Mouse (Mus musculus): ENCODE results near the gene Aqp1. TPM values are rescaled to one million over a fixed set of nuclear protein-coding genes. Genes with fewer than 3 reads are reported as not detected.

Aqp1 gene
- polyA plus RNA-seq, 1 experiment: 119 TPM

DNA sequence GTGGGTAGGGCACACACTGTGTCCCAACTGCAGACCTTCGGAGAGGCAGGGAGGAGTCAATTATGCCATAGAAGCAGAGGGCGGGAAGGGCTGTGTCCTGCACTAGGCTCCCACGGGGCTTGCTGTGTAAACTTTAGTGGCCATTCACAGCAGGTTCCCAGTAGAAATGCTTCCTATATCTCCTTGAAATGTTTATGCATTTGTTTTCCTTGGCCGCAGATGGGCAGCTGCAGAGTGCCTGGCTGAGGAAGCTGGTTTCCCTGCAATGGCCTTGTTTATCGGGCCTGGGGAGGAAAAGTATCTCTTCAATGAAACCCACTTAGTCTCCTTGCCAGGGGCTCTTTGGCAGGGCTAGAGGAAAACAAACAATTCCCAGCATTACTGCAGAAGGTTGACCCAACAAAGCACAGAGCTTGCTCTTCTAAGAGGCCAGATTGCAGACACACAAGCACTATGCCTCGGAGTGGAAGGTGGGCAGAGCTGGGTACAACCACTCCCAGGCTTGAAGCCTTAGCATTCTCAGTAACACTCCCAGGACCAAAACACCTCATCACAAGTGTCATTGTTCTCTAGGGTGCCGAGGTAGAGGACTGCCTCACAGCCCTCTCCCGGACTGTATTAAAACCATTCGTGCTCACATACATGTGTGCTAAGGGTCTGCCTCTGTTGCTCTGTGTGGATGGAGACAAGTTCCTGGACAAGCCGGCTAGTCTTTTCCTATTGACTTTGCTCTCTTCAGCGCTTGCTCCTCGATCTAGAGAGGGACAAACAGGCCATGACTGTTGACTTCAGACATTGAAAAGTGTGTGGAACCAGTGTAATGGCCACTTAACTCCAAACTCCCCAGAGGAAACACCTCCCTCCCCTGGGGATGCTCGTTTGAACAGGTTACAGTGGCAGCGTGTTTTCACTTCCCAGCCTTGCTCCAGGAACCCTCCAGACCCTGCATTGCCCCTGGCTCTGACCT, 16.4 kb upstream of the Aqp1 start:
- H3K4me3 ChIP-seq (ENCODE audit: control insufficient read depth, insufficient read depth, low read length): no peak overlapping the region
- no peaks in the 10 kb centered on the region for H3K4me1 ChIP-seq (replicated peaks; ENCODE audit: control insufficient read depth, insufficient read depth, low read length)
- H3K27ac ChIP-seq (ENCODE audit: control insufficient read depth, insufficient read depth, low read length): no peak overlapping the region
- TF ChIP-seq POLR2A (IDR thresholded peaks at IDR 0.05; ENCODE audit: control insufficient read depth, extremely low read depth, insufficient read depth, low read length, poor library complexity) (no peak), CTCF (IDR thresholded peaks at IDR 0.05; ENCODE audit: borderline replicate concordance, control insufficient read depth, extremely low read depth, insufficient read depth, low read length, poor library complexity) (no peak)
- 91% methylated on average over 14 of the region's 14 CpGs for WGBS
- no peaks in the 10 kb centered on the region for H3K27me3 ChIP-seq (ENCODE audit: control insufficient read depth, insufficient read depth, low read length)
- no peak for DNase-seq
- H3K36me3 ChIP-seq (ENCODE audit: control insufficient read depth, insufficient read depth, low read length): no peaks in the 10 kb centered on the region

DNA sequence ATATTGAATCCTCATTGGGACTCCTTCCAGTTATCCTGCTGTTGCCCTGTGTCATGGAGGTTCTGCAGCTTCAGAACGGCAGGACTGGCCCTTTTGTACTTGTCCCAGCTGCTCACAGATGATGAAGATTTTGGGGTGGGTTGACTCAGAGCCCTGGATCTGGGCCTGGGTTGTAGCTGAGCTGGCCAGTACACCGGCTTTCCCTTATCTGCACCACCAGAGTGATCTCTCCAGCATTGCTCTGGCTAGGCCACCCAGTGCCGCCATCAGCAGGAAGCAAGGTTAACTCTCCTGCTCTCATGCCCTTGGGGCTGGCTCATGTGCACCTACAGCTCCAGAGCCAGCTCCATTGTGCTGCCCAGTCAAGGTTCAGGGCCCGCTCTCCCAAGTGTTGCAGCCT, 15.3 kb upstream of the Aqp1 start:
- Histone ChIP-seq H3K4me3 (ENCODE audit: control insufficient read depth, insufficient read depth, low read length) (no peak overlapping the region), H3K4me1 (replicated peaks; ENCODE audit: control insufficient read depth, insufficient read depth, low read length) (no peaks in the 10 kb centered on the region), H3K36me3 (ENCODE audit: control insufficient read depth, insufficient read depth, low read length) (no peaks in the 10 kb centered on the region), H3K27ac (ENCODE audit: control insufficient read depth, insufficient read depth, low read length) (no peak overlapping the region), H3K27me3 (ENCODE audit: control insufficient read depth, insufficient read depth, low read length) (no peaks in the 10 kb centered on the region)
- TF ChIP-seq CTCF (IDR thresholded peaks at IDR 0.05; ENCODE audit: borderline replicate concordance, control insufficient read depth, extremely low read depth, insufficient read depth, low read length, poor library complexity) (no peak), POLR2A (IDR thresholded peaks at IDR 0.05; ENCODE audit: control insufficient read depth, extremely low read depth, insufficient read depth, low read length, poor library complexity) (no peak)
- DNase-seq: no peak
- WGBS: 91% methylated on average over 4 of the region's 4 CpGs

DNA sequence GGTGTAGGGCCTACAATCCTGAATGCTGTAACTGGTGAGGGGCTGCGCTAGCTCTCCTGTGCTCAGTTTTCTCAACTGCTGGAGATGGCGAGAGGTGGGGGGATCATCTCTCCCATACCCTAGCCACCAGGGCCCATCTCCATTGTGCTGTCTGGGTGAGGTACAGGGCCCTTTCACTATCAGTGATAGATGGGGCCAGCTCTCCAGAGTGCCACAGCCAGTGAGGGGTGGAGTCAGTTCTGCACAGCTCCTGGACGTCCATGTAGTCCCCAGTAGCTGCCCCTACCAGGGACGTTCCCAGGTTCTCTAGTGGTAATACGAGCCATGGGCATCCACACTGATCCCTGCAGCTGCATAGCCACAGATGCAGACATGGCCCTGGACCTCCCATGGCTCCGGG, 14.7 kb upstream of the Aqp1 start:
- Histone ChIP-seq H3K4me1 (replicated peaks; ENCODE audit: control insufficient read depth, insufficient read depth, low read length) (no peaks in the 10 kb centered on the region), H3K27ac (ENCODE audit: control insufficient read depth, insufficient read depth, low read length) (no peak overlapping the region), H3K36me3 (ENCODE audit: control insufficient read depth, insufficient read depth, low read length) (no peaks in the 10 kb centered on the region), H3K4me3 (ENCODE audit: control insufficient read depth, insufficient read depth, low read length) (no peak overlapping the region), H3K27me3 (ENCODE audit: control insufficient read depth, insufficient read depth, low read length) (no peaks in the 10 kb centered on the region)
- no peak for TF ChIP-seq CTCF (IDR thresholded peaks at IDR 0.05; ENCODE audit: borderline replicate concordance, control insufficient read depth, extremely low read depth, insufficient read depth, low read length, poor library complexity)
- no peak for TF ChIP-seq POLR2A (IDR thresholded peaks at IDR 0.05; ENCODE audit: control insufficient read depth, extremely low read depth, insufficient read depth, low read length, poor library complexity)
- no peak for DNase-seq
- 94% methylated on average over 6 of the region's 6 CpGs for WGBS

DNA sequence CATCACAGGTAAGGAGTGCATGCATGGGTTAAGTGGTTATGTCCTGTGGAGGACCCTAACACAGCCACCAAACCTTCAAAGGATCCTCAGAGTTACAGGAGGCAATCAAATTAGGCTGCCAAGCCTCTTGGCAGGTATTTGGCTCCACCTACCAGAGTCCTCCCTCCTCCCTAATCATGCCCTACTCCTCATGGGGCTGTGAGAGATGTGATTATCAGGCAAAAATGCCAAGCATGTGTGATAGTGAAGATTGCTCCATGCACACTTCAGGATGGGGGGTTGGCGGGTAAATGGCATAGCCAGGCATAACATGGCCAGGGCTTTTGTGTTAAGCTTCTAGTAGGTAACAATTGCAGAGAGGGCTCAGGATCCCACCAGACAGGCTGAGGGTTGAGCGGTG, 13.3 kb upstream of the Aqp1 start:
- TF ChIP-seq CTCF (IDR thresholded peaks at IDR 0.05; ENCODE audit: borderline replicate concordance, control insufficient read depth, extremely low read depth, insufficient read depth, low read length, poor library complexity): no peak
- TF ChIP-seq POLR2A (IDR thresholded peaks at IDR 0.05; ENCODE audit: control insufficient read depth, extremely low read depth, insufficient read depth, low read length, poor library complexity): no peak
- Histone ChIP-seq H3K27me3 (ENCODE audit: control insufficient read depth, insufficient read depth, low read length) (no peaks in the 10 kb centered on the region), H3K27ac (ENCODE audit: control insufficient read depth, insufficient read depth, low read length) (no peak overlapping the region), H3K36me3 (ENCODE audit: control insufficient read depth, insufficient read depth, low read length) (no peaks in the 10 kb centered on the region), H3K4me3 (ENCODE audit: control insufficient read depth, insufficient read depth, low read length) (no peak overlapping the region), H3K4me1 (replicated peaks; ENCODE audit: control insufficient read depth, insufficient read depth, low read length) (no peaks in the 10 kb centered on the region)
- DNase-seq: no peak
- WGBS: 100% methylated on average over 2 of the region's 2 CpGs

DNA sequence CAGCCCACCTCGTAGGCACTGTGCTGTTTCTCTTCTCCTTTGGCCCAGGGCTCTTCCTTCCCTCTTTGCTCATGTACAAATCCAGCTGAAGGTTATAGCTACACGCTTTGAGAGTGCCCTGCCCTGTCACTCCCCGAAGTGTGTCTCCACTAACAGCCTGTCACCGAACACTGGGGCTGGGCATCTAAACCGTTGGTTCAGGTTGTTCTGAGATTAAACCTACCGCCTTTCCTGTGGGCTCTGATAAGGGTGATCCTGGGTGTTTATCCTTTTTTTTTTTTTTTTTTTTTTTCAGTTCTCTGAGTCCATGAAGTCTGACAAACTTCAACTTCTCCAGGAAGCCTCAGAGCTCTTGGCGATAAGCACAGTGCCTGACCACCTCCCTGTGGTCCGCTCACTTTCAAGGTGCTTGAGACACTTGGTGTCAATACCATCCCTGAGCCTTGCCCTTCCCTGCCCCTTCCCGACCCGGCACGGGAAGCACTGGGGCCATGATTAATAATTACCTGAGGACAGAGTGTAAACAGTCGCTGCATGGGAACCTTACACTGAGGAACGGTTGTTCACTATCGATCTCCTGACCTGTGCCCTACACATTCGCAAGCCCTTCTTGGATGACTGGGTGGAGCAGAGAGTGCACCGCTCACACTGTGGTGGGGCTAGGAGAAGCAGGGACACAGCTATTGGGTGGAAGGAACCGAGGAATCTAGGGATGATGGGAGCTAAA, 12.2 kb upstream of the Aqp1 start:
- no peak overlapping the region for H3K27ac ChIP-seq (ENCODE audit: control insufficient read depth, insufficient read depth, low read length)

DNA sequence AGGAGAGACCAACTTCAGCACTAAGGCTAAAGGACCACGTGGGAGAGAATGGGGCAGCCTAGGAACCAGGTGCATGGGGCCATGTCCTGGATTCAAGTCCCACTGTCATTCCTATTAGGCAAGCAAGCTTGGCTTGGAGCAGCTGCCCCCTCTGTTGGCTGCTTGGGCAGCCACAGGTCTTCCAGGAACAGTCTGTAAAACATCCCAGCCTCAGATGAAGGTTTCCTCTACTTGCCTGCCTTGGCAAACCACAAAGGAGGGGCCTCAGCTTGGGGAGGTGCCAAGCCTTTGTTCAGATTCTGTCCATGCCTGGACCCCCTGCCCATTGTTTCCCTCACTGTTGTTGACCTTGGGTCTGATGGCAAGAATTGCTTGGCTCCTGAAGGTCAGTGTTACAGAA, 11.4 kb upstream of the Aqp1 start:
- 42% methylated on average over 1 of the region's 1 CpGs for WGBS
- no peak overlapping the region for H3K4me3 ChIP-seq (ENCODE audit: control insufficient read depth, insufficient read depth, low read length)
- H3K27ac ChIP-seq (ENCODE audit: control insufficient read depth, insufficient read depth, low read length): no peak overlapping the region
- no peaks in the 10 kb centered on the region for H3K36me3 ChIP-seq (ENCODE audit: control insufficient read depth, insufficient read depth, low read length)
- H3K27me3 ChIP-seq (ENCODE audit: control insufficient read depth, insufficient read depth, low read length): no peaks in the 10 kb centered on the region
- H3K4me1 ChIP-seq (replicated peaks; ENCODE audit: control insufficient read depth, insufficient read depth, low read length): no peaks in the 10 kb centered on the region
- no peak for TF ChIP-seq POLR2A (IDR thresholded peaks at IDR 0.05; ENCODE audit: control insufficient read depth, extremely low read depth, insufficient read depth, low read length, poor library complexity)
- no peak for DNase-seq

More for the DNA sequence above, 12.2 kb upstream of the Aqp1 start:
- no peak overlapping the region for H3K4me3 ChIP-seq (ENCODE audit: control insufficient read depth, insufficient read depth, low read length)
- no peaks in the 10 kb centered on the region for H3K4me1 ChIP-seq (replicated peaks; ENCODE audit: control insufficient read depth, insufficient read depth, low read length)
- no peaks in the 10 kb centered on the region for H3K36me3 ChIP-seq (ENCODE audit: control insufficient read depth, insufficient read depth, low read length)
- no peak for DNase-seq
- TF ChIP-seq POLR2A (IDR thresholded peaks at IDR 0.05; ENCODE audit: control insufficient read depth, extremely low read depth, insufficient read depth, low read length, poor library complexity): no peak
- no peak for TF ChIP-seq CTCF (IDR thresholded peaks at IDR 0.05; ENCODE audit: borderline replicate concordance, control insufficient read depth, extremely low read depth, insufficient read depth, low read length, poor library complexity)
- 85% methylated on average over 17 of the region's 17 CpGs for WGBS
- H3K27me3 ChIP-seq (ENCODE audit: control insufficient read depth, insufficient read depth, low read length): no peaks in the 10 kb centered on the region
